Mouse (Mus musculus) erythroblast, embryonic 14.5 days (primary cell): ENCODE data around the gene Tmem108.

Source experiments
- GATA1 ChIP-seq: IDR thresholded peaks from 2 replicates; pipeline ENCODE4 v1.6.1; 2012; ENCODE audit warnings: low read length, inconsistent platforms, mixed read lengths
- TAL1 ChIP-seq: IDR thresholded peaks from 3 replicates; pipeline ENCODE4 v1.6.1; 2012; ENCODE audit warnings: low read length, inconsistent platforms, mixed read lengths

DNA sequence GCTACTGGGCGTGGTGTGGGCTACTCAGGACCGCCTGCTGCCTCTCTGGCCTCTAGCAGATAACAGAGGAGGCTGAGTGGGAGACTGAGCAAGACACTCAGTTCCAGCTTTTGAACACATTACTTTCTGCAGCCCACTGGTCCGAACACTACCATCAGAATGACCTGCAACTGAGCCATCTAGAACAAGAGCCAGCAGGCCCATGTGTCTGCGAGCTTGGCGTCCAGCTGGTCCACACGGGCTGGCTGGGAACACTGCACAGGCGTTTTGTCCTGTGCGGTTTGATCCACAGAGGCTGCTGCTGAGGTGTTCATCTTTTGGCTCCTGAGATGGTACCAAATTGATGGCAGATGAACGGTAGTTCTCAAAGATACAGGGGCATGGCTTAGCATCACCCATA, 196.5 kb downstream of the Tmem108 start:
- TF ChIP-seq GATA1, result no peak
- TF ChIP-seq TAL1, result no peak
